Mouse (Mus musculus) limb, embryonic 14.5 days (tissue): ENCODE results near the gene Tnp2. TPM values are rescaled to one million over a fixed set of nuclear protein-coding genes. Genes with fewer than 3 reads are reported as not detected.
A peak's percentile ranks its signal among the peaks of the same experiment; 100 is the strongest.

Source experiments
- ATAC-seq: fragments of 200-750 bp; cut with Nextera tagmentation; 2 replicates; pipeline ENCODE4 v1.8.0; 2017; ENCODE audit warnings: low read depth, moderate number of reproducible peaks, moderate TSS enrichment; ENCODE audit not compliant: low FRiP score
- DNase-seq: peaks from one replicate; pipeline ENCODE4 v3.0.0-alpha.2; 2015; ENCODE audit warnings: low spot score
- H3K27ac ChIP-seq: fragments of 300-500 bp; sonication (generic); replicated peaks from 2 replicates; pipeline ENCODE4 v1.5.1; 2014; ENCODE audit warnings: low read depth, mild to moderate bottlenecking, low read length, moderate library complexity, mixed read lengths
- H3K27me3 ChIP-seq: fragments of 300-500 bp; sonication (generic); 2 replicates; pipeline ENCODE4 v1.6.1; 2014; ENCODE audit warnings: low read length, mixed read lengths; ENCODE audit not compliant: control insufficient read depth, insufficient read depth
- H3K36me3 ChIP-seq: fragments of 300-500 bp; sonication (generic); 2 replicates; pipeline ENCODE4 v1.6.1; 2014; ENCODE audit warnings: mild to moderate bottlenecking, low read length, moderate library complexity, mixed read lengths; ENCODE audit not compliant: control insufficient read depth, insufficient read depth
- H3K4me1 ChIP-seq: fragments of 300-500 bp; sonication (generic); 2 replicates; pipeline ENCODE4 v1.6.1; 2014; ENCODE audit warnings: antibody characterized with exemption, low read length, mixed read lengths; ENCODE audit not compliant: control insufficient read depth, insufficient read depth
- H3K4me2 ChIP-seq: fragments of 300-500 bp; sonication (generic); replicated peaks from 2 replicates; pipeline ENCODE4 v1.6.1; 2014; ENCODE audit warnings: low read depth, mild to moderate bottlenecking, low read length, moderate library complexity; ENCODE audit not compliant: severe bottlenecking
- H3K4me3 ChIP-seq: fragments of 300-500 bp; sonication (generic); replicated peaks from 2 replicates; pipeline ENCODE4 v1.5.1; 2014; ENCODE audit warnings: low read length
- H3K9ac ChIP-seq: fragments of 300-500 bp; sonication (generic); 2 replicates; pipeline ENCODE4 v1.6.1; 2014; ENCODE audit warnings: mild to moderate bottlenecking, low read depth, low read length, moderate library complexity; ENCODE audit not compliant: severe bottlenecking
- H3K9me3 ChIP-seq: fragments of 300-500 bp; sonication (generic); 2 replicates; pipeline ENCODE4 v1.6.1; 2016; ENCODE audit warnings: low read length; ENCODE audit not compliant: control insufficient read depth
- POLR2A ChIP-seq: fragments of 200-500 bp; IDR thresholded peaks from 2 replicates; pipeline ENCODE4 v1.8.0; 2012; ENCODE audit warnings: inconsistent platforms, mild to moderate bottlenecking, moderate library complexity, borderline replicate concordance; ENCODE audit not compliant: insufficient read depth, insufficient read length; ENCODE audit errors: extremely low read depth
- WGBS: fragments of 180-500 bp; shearing (Covaris S2); extraction: QIAGEN DNeasy Blood & Tissue Kit; methylation state at CpG from one replicate; pipeline ENCODE4 v1.1.7; 2014; 5-methylcytosine and 5-hydroxymethylcytosine counted together
- polyA plus RNA-seq, 2 experiments: library from polyadenylated mRNA; depleted of rRNA in 1 of 2; stranded (reverse) in 1 of 2; unstranded in 1 of 2; fragments of >200 nt; fragmentation: Nextera tagmentation in 1 of 2; extraction: Ambion mirVana in 1 of 2; gene quantifications; 2 replicates each; pipeline versions ENCODE4 v1.2.1 to v1.2.3; 2012 to 2014

The Tnp2 gene
- polyA plus RNA-seq, 2 experiments: not detected

GRCm38 (mm10) chr16:10824536-10824935 lies 36.1 kb upstream of the Tnp2 start:
- ATAC-seq (no peak), DNase-seq (no peak)
- Histone ChIP-seq H3K9me3 (no peaks in the 10 kb centered on the region), H3K4me2 (no peak overlapping the region), H3K9ac (no peak overlapping the region), H3K4me3 (no peak overlapping the region), H3K27ac (no peak overlapping the region), H3K27me3 (no peaks in the 10 kb centered on the region), H3K4me1 (peaks cover 19% of the 10 kb centered on the region), H3K36me3 (no peaks in the 10 kb centered on the region)
- WGBS: 77% methylated on average over 1 of the region's 1 CpGs
- TF ChIP-seq POLR2A: no peak

- Histone ChIP-seq H3K27ac (no peak overlapping the region), H3K4me2 (no peak overlapping the region), H3K36me3 (no peaks in the 10 kb centered on the region), H3K4me3 (no peak overlapping the region), H3K27me3 (no peaks in the 10 kb centered on the region), H3K9me3 (no peaks in the 10 kb centered on the region), H3K9ac (peak overlapping the region; percentile 25; the same call in 1 of the 2 replicates), H3K4me1 (peaks cover 17% of the 10 kb centered on the region)
- WGBS: 40% methylated on average over 4 of the region's 4 CpGs
- DNase-seq (no peak), ATAC-seq (no peak)
- TF ChIP-seq POLR2A: no peak
Observed at GRCm38 (mm10) chr16:10821387-10821786, 32.9 kb upstream of the Tnp2 start.

GRCm38 (mm10) chr16:10819966-10820365 lies 31.5 kb upstream of the Tnp2 start:
- no peak overlapping the region for H3K27ac ChIP-seq
- ATAC-seq (no peak), DNase-seq (no peak)
- TF ChIP-seq POLR2A: no peak
- no peaks in the 10 kb centered on the region for H3K9me3 ChIP-seq
- no peak overlapping the region for H3K4me2 ChIP-seq
- no peak overlapping the region for H3K9ac ChIP-seq
- H3K4me1 ChIP-seq: 0 out of 2 replicates have a peak, but pooled peaks cover 5% of the 10 kb centered on the region
- 65% methylated on average over 3 of the region's 3 CpGs for WGBS
- H3K4me3 ChIP-seq: no peak overlapping the region
- no peaks in the 10 kb centered on the region for H3K36me3 ChIP-seq
- H3K27me3 ChIP-seq: no peaks in the 10 kb centered on the region

GRCm38 (mm10) chr16:10818579-10819135 lies 30.2 kb upstream of the Tnp2 start:
- no peak for TF ChIP-seq POLR2A
- no peaks in the 10 kb centered on the region for H3K9me3 ChIP-seq
- WGBS: 80% methylated on average over 4 of the region's 4 CpGs

GRCm38 (mm10) chr16:10814864-10815263 lies 26.4 kb upstream of the Tnp2 start:
- Histone ChIP-seq H3K36me3 (no peaks in the 10 kb centered on the region), H3K9ac (no peak overlapping the region), H3K27ac (no peak overlapping the region), H3K4me3 (no peak overlapping the region), H3K4me1 (no peaks in the 10 kb centered on the region), H3K4me2 (no peak overlapping the region), H3K9me3 (no peaks in the 10 kb centered on the region), H3K27me3 (no peaks in the 10 kb centered on the region)
- TF ChIP-seq POLR2A: no peak
- ATAC-seq (peak; percentile 57; the same call in 1 of the 2 replicates), DNase-seq (no peak)
- WGBS: 86% methylated on average over 4 of the region's 4 CpGs

More at GRCm38 (mm10) chr16:10818579-10819135, 30.2 kb upstream of the Tnp2 start:
- Histone ChIP-seq H3K4me2 (no peak overlapping the region), H3K27me3 (no peaks in the 10 kb centered on the region), H3K4me3 (no peak overlapping the region), H3K9ac (no peak overlapping the region), H3K4me1 (0 out of 2 replicates have a peak, but pooled peaks cover 4% of the 10 kb centered on the region), H3K36me3 (no peaks in the 10 kb centered on the region), H3K27ac (no peak overlapping the region)
- DNase-seq: no peak
- ATAC-seq: no peak
